Mouse (Mus musculus) kidney, postnatal 4 days (tissue): Measurements from ENCODE around the gene Vamp3.
A peak's percentile ranks its signal among the peaks of the same experiment; 100 is the strongest.

Experiments
- DNase-seq, 2 experiments: peaks; one replicate each; pipeline ENCODE4 v3.0.0; 2021; ENCODE audit warnings: mixed read lengths in 2 of 2

Gene Vamp3

DNA sequence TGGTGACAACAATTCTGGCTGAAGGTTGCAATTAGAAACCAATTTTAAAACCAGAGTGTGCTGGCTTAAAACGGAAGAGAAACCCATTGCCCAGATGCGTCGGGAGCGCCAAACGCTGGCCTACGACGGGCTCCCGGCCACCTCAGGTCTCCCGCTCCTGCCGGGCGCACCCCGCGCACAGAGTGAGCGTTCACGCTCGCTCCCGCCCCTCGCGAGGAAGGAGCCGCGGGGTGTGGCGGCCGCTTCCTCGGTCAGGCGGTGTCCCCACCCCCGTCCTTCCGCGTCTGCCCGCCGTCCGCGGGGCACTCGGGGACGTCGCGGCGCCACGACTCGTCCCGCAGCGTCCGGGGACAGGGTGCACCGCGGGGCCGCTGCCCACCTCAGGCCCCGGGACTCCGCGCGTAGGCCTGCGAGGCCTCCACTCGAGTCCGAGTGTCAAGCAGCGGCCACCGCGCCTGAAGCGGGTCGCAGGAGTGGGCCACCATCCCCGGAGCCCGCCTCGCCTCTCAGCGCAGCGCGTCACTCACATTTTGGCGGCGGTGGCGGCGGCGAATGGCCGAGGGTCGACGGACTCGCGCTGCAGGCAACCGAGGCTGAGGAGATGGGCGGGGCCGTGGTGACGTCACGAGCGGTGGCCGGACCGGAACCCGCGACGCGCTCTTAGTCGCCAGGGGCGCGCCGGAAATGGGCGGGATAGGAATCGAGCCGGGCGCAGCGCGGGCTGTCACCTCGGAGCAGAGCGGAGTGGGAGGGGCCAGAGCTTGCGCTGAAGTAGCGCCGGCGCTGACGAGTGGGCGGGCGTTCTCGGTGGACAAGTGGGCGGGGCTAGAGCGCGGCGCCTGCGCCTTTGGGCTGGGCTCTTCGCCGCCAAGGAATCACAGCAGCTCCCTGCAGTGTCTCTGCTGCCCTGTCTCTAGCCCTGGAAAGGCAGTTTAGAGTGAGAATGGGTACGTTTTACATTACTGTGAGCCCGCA is at the start of gene Vamp3:
Vamp3 (minus strand) TSS at position 617 of the 975 bp plus-strand sequence.
- peak; percentile 100 for DNase-seq

DNA sequence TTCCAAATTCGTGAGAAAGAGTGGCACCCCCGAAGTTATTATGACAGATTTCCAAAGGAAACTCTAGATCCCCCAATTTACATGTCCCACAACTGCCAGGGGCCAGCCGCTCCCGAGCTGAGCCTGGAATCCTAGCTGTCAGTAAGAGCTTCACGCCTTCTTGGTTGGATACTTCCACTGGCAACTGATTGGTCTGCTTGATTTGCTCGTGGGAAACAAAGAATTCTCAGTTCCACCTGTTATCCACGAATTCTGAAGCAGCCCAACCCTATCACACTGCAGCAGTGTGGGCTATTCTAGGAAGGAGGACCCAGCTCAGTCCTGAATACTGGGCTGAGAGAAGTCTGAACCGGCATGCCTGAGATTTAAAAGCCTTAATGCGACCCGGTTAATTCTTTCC is 48.7 kb upstream of the Vamp3 start:
- DNase-seq: no peak

DNA sequence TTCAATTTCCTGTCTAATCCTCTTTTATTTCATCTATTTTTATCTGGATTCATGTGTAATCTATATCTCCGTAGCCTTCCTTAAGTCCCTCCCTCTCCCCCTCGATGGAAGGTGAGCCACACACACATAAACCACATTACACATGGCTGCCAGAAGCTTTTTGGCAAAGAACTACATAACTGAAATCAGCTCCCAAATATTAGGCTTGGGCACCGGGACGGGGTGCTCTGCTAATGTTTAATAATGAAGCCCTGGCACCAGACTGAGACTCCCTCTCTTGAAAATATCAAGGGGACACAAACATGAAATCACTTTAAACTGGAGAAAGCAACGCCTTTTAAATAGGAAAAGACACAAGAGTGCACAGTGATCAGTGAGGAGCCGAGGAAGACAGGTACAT is 48.1 kb upstream of the Vamp3 start:
- no peak for DNase-seq

DNA sequence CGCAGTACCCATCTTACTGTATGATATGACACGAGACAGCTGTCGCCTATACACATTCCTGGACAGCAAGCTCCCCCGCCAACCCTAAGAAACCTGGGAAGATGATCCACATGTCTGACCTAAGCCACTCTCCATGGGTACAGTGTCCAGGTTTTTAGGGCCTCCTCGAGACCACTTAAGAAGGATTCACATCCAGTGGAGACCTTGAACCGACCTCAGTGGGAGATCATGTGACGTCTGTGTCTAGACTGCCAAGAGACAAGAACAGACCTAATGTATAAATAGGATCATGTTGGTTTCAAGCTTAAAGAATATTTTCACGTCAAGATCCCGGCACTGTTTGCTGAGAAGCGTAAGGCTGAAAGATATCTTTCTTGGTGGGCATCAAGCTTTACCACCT is 46.4 kb upstream of the Vamp3 start:
- no peak for DNase-seq

DNA sequence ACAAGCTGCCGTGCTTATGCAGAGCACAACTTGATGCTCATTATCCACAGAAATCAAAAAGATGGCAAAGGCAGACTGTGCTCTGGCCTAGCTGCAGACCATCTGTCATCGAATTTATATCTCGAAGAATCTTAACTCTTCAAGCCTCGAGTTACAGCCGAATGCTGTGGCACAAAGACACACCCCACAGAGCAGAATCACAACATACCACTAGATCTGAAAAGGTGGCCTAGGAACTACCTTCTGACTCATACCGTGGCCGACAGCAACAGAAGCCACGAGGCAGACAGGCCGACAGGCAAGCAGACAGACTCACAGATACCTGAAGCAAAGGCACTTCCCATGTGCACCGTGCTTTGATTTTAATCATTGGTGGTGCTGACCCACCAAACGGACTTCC is 45.9 kb upstream of the Vamp3 start:
- no peak for DNase-seq

DNA sequence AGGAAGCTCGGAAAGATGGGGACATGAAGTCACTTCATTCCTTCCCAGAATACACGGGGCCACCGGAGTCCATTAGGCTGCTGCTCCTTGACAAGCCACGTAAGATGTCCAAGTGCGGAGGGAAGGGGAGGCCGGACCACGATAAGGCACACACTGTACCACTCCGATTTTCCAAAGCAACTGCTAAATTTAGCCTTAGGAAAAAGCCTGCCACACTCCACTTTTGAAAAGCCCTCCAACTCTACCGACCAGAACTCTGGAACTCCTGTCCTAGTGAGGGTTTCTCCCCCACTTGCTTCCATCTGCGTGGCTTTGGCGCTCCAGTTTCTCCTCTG is 39.3 kb upstream of the Vamp3 start:
- no peak for DNase-seq

DNA sequence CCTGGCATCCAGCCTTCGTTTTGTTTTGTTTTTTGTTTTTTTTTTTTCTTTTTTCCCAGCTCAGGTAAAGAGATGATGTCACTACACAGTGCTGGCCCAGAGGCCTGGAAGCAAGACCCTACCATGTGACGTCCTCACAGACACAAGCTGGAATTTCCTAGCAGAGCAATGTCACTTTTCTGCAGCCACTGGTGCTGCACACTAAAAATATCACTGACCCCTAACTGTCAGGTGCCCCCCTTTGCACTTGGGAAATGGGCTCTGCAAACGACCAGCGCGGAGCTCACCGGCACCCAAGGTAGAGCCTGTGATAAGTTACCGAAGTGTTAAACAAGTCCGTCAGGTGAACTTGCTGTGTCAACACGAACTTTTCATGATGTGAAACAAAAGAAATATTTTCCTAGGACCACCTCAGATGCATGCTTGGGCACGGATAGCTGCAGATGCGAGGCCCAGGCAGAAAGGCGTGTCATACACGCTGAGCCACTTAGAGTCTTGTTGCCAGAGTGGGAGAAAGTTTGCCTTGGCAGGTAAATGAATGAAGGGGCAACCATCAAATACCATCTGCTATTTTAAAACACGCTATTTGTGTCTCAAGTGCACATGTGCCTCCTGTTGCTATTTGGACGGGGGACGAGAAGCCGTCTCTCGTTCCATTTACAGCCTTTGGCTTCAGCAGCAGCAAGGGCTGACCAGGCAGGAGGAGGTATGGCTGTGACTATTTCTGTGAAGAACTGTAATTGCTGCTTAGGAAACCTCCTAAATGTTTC is 38.8 kb upstream of the Vamp3 start:
- no peak for DNase-seq

DNA sequence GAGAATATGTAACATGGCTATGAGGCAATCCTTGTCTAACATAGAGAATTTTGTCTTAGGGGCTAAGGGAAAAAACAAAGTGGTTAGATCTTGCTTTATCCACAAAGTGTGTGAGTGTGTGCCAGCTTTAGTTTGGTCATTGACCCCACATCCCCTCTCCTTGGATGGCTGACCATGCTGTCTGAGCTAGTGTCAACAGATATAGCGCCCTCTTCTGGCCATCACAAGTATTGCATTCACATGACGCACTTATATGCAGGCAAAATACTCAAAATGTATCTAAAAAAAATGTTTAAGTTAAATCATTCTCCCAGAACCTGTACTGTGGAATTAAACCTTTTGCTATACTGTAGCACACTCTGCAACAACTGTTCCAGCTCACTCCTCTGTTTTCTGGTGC is 37.4 kb upstream of the Vamp3 start:
- peak; percentile 60 to 72 for DNase-seq

DNA sequence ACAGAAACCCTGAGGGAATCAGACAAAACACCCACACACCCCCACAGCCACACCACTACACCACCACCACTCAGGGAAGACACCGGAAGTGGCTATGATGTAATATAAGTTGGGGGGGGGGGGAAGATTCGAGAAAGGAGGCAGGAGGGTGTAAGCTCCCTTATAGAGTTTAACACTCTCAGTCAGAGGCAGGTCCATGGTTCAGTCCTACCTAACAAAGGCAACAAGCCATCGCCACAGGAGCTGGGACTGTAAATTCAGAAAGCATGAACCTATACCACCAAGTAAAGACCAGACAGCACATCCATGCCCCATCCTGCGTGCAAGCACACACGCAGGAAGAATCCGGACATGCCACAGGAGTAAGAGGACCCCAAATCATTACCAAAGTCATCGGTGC is 31.5 kb upstream of the Vamp3 start, which contains the start of gene Gm13090:
Gm13090 (plus strand) TSS at position 301 of the 400 bp plus-strand sequence.
- no peak for DNase-seq

DNA sequence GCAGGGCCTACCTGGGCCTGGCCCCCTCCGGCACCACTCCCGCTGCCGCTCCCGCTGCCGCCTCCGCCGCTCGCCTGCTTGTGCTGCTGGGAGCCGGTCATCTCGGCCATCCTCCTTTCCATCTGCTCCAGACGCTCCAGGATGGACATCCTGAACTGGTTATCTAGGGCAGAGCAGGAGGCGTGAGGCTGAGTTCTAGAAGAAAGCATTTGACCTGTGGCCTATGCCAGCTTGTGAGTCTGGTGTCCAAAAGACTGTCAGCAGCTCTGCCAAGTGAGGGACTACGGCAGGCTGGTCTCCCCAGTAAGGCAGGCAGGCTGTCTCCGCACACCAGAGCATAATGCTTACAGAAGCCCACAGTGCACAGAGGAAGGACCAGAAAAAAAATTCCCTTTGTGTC is 31.1 kb upstream of the Vamp3 start:
- no peak for DNase-seq

DNA sequence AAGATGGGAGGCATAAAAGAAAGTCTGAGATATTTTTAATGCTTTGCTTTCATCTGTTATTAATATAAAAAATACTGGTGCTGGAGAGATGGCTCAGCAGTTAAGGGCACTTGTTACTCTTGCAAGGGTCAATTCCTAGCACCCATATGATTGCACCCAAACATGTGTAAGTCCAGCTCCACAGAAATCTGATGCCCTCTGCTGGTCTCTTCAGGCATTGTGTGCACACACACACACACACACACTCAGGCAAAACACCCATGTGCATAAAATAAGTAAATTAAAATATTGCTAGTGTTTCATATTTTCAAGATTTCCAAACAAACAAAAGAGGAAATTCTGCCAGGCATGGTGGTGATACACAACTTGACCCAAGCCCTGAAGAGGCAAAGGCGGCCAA is 29.6 kb upstream of the Vamp3 start:
- DNase-seq: no peak

DNA sequence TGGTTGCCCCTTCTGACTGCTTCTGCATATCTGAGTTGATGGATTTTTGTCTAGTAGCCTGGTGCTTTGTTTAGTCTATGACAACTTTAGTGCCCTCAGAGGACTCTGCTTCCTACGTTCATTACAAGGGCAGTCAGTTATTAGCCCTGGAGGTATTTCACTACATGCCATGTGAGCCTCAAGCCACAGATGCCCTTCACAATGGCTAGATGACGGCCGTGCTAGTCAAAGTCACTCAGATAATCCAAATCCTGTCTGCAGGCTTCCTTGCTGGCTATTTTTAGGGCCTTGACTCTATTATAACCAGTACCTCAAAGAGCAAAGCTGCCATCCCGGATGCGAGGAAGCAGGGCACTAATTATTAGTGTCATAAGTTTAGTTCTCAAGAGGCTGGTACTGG is 25.3 kb upstream of the Vamp3 start:
- DNase-seq: no peak

DNA sequence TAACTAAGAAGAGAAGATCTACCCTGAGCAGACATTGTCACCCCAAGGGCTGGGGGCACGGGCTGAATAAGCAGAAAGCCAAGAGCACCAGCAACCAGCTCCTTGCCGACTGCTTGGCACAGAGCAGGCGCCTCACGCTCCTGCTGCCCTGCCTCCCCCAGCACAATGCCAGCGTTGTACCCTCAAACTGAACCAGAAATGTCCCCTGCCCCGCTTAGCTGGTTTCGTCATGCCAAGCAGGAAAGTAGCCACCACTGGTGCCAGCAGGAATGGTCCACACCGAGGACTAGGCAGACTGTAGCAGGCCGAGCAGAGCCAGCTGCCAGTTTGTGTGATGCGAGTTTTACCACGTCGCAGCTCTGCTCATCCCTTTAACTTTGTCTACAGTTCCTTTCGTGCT is 24.2 kb upstream of the Vamp3 start:
- no peak for DNase-seq

DNA sequence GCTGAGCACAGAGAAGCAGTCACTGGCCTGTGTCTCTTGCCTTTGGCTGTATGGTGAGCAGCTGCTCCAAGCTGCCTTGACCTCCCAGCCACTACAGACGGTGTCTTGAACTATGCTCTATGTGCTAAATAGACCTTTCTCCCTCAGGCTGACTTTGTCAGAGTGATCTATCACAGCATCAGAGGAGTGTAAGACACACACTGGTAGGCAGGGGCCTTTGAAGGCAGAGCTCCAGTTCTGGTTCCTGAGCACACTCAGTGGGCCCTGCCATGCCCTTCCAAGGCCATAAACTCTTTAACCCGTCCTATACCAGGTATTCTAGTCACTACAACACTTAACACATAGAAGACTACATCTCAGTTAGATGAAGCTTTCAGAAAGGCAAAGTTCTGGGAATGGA is 23.6 kb upstream of the Vamp3 start:
- DNase-seq: no peak

DNA sequence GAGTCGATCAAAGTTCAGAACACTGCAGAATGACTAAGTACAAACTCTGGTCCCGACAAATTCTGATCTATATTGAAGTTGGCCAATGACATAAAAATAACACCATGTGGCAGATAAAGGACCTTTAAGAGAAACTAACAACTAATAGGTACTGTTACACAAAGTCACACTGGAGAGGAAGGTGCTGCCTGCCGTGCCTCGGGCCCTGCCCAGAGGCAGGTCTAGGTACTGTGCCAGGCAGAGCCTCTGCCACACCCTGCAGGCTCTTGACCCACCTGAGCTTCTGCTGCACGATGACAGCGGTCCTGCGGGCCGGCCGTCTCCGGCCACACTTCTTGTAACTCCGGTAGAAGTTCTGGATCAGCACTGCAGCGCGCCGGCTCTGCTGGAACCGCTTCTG is 17.1 kb upstream of the Vamp3 start:
- DNase-seq: no peak

DNA sequence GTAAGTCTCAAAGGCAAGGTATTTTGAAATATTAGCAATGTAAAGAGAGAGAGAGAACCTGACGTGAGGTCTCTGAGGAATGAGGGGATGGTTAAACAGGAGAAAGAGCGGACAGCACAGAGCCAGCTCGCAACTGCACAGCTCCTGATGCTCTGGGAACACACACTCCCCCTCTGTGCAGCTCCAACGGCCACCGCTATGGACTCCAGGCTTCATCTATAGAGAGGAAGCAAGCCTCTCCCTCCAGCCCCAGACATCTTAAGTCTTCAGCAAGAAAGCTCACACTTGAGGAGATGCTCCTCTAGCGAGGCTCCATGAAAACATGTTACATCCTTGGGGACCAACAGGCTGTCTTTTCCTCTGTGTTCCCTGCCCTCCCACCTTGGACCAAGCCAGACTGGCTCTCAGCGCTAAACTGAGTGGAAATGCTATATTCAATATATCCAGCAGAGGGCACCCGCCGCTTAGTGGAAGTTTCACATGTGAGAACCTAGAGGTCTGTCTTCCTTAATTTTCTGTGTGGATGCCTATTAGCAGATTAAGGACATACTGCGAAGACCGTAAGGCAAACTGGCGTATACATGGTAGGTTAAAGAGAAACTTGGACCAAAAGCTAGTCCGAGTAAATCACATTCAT is 15.5 kb upstream of the Vamp3 start:
- DNase-seq: peak; percentile 80 to 82

DNA sequence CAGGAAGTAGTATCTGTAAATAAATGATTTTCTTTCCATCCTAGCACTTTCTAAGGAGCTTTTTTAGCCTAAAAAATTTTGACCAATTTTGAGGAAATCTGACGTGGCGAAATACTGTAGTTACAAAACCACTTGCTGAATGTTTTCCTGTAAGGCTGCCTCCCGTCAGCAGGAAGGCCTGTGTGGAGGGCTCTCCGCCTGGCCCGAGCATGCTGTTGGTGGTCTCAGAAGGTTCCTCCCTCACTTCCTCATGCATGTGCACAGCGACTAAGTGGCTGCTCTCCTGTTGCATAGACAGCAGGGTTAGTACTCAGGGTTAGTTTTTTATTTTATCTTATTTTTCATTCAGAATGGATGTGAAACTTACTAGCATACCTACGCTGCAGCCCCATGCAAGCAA is 13.2 kb upstream of the Vamp3 start:
- DNase-seq: no peak

DNA sequence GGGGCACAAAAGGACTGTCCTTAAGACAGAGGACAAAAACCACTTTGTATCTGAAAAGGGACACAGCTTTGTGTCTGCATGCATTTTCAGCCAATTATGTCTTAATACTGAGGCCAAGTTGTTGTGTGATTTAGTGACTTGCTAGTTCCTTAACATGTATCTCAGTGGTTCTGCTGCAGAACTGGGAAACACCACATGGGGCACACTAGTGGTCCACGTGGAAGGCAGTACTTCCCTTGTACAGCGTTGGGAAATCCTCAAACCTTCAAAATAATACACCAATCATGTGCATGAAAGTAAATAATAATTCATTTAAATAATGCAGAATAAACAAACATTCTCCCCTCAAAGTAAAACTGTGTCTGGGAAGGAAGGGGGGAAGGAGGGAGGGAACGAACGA is 11.0 kb upstream of the Vamp3 start:
- DNase-seq: no peak

DNA sequence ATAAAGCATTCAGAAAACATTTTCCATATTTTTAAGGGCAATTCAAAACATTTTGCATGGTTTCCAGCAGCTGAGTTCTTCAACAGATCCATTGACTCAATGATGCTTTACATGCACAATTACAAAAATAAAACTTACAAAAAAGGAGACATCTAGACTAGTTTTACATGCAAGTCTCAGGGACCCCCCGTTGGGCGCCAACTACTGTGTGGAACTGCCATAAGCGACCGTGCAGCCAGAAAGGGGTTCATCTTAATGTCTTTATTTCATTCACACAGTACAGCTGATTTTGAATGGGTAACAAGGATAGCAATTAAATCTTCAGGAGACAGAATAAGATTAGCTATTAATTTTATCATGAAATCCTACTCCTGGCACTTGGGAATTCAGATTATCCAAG is 1.8 kb upstream of the Vamp3 start:
- no peak for DNase-seq

DNA sequence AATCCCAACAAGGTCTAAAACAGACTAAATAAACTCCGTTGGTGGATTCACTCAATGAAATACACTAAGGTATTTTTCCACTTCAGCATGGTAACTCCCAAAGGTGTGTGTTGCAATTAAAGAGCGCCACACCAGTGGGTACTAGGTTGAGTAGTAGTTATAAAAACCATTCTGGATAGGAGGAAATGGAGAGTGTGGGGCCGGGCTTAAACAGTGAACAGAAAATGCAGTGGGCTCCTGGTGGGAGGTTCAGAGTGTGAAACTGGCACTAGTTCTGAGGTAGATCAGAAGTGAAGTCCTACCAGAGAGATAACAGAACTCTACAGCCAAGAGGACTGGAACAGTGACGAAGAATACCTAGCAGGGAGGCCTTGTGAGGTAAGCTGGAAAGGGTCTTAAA is 871 bp upstream of the Vamp3 start:
- DNase-seq: no peak

DNA sequence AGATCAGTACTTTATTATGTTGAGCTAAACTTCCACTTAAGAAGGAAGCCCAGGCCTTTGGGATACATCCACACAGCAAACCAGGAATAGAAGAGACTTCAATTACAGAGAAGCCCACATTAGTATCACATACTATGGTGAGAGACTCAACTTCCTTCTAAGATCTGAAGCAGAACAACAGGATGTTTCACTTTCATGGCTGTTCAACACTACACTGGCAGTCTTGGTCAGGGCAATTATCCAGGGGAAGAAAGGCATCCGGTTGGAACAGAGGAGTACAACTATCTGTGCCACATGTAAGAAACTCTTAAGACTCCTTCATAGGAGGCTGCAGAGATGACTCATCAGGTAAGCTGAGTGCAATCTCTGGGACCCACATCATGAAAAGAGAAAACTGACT is 6.6 kb downstream of the Vamp3 start:
- DNase-seq: no peak

DNA sequence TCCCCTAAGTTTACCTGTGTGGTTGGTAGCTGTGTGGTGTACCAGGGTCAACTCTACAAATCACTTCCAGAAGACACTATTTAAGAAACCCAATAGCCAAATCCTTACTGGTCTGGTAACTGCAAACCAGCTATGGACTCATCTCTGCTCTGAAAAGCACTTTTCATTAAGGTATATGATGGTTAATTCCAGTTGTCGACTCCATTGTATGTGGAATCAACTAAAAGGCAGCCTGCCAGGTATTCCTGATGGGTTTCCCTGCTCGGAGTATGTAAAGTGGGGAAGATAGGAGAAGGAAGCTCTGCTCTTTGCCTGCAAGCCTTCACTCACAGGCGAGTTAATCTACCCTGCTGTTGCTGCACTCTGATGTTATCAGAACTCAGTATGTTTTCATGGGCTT is 11.2 kb downstream of the Vamp3 start:
- no peak for DNase-seq

DNA sequence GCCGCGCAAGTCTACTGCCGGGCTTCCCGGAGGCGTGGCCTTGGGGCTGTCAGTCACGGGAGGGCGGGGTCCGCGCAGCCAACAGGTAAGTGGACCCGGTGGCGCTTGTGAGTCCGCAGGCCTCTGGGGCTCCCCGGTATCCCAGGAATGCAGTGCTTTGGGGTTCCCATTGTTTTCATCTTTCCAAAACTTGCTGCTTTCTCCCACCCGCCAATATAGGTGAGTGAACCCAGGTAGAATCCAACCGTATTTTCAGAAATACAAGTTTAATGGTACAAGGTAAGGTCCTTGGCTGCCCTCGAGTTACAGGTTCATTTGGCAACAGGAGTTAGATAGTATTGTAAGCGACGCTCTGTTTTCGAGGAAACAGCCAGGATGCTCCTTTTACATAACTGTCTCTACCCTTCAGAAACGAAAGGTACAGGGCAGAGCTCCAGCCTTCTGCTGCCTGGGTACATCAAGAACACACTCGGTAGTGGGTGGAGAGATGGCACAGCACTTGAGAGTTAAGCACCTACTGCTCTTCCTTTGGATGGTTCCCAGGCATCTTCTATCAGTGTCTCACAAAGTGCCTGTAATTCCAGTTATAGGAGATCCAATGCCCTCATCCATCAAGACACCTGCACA is 12.7 kb downstream of the Vamp3 start:
- no peak for DNase-seq
